Mouse (Mus musculus) ES-Bruce4 (cell line): Measurements from ENCODE around the gene Ap1m2. TPM values are rescaled to one million over a fixed set of nuclear protein-coding genes. Genes with fewer than 3 reads are reported as not detected.

ENCODE experiments used
- H3K27ac ChIP-seq: 2 replicates; pipeline ENCODE4 v1.5.1; 2012; ENCODE audit warnings: low read length, inconsistent platforms; ENCODE audit not compliant: insufficient read depth
- H3K27me3 ChIP-seq: 2 replicates; pipeline ENCODE4 v1.6.1; 2012; ENCODE audit warnings: mild to moderate bottlenecking, low read length, inconsistent platforms; ENCODE audit not compliant: control insufficient read depth, poor library complexity, insufficient read depth, severe bottlenecking
- H3K36me3 ChIP-seq: 2 replicates; pipeline ENCODE4 v1.6.1; 2012; ENCODE audit warnings: inconsistent platforms, mild to moderate bottlenecking, low read length, moderate library complexity; ENCODE audit not compliant: control insufficient read depth, poor library complexity, insufficient read depth, severe bottlenecking
- H3K4me1 ChIP-seq: one replicate; pipeline ENCODE4 v1.8.1; 2011; ENCODE audit warnings: low read length; ENCODE audit not compliant: control insufficient read depth, insufficient read depth
- H3K4me3 ChIP-seq: 2 replicates; pipeline ENCODE4 v1.5.1; 2011; ENCODE audit warnings: low read depth, mild to moderate bottlenecking, low read length
- H3K9ac ChIP-seq: 2 replicates; pipeline ENCODE4 v1.6.1; 2012; ENCODE audit warnings: low read depth, mild to moderate bottlenecking, inconsistent platforms; ENCODE audit not compliant: poor library complexity, severe bottlenecking
- H3K9me3 ChIP-seq: replicated peaks from 2 replicates; pipeline ENCODE4 v1.6.1; 2012; ENCODE audit warnings: mild to moderate bottlenecking, low read length, inconsistent platforms; ENCODE audit not compliant: control insufficient read depth, poor library complexity, insufficient read depth, severe bottlenecking
- CTCF ChIP-seq: IDR thresholded peaks from one replicate; pipeline ENCODE4 v1.8.1; 2011; ENCODE audit warnings: low read depth, low read length
- EP300 ChIP-seq: IDR thresholded peaks from 2 replicates; pipeline ENCODE4 v1.6.1; 2011; ENCODE audit warnings: low read depth, low read length; ENCODE audit not compliant: insufficient read depth
- POLR2A ChIP-seq: IDR thresholded peaks from one replicate; pipeline ENCODE4 v1.8.1; 2011; ENCODE audit warnings: low read length; ENCODE audit not compliant: insufficient read depth
- polyA plus RNA-seq: library from polyadenylated mRNA; stranded (reverse); fragments of >200 nt; gene quantifications from 2 replicates; pipeline ENCODE4 v1.2.4, GENCODE M21; 2011; ENCODE audit warnings: low read depth; ENCODE audit not compliant: missing spikeins, insufficient read depth, insufficient read length

Gene Ap1m2
- polyA plus RNA-seq: 83.3 and 87.8 TPM in 2 replicates

DNA sequence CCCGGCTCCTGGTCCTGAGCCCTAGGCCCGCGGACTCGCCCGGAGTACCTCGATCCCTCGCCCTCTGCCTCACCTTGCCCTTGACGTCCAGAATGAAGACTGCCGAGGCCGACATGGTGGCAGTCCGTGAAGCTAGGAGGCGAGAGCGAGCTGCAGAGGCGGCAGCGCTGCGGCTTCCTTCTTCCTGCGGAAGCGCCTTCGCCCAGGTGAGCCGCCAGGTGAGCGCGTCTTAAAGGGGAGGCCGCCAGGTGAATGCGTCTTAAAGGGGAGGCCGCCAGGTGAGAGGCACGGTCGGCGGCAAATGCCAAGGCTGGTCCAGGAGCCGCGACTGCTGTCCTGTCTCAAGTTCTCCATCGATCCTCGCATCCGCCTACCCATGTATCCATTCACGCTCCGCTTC is at the start of gene Ap1m2:
TSS of gene Ap1m2 (minus strand) at position 204 of the 400 bp plus-strand sequence.
- TF ChIP-seq EP300 (no peak), CTCF (no peak), POLR2A (no peak)
- Histone ChIP-seq H3K9ac (peak within 1 kb of the TSS; percentile 54), H3K4me1 (peaks cover 4% of the 10 kb centered on the region), H3K9me3 (no peaks in the 10 kb centered on the region), H3K4me3 (peak within 1 kb of the TSS; percentile 83), H3K27ac (no peak within 1 kb of the TSS), H3K36me3 (no peaks in the 10 kb centered on the region), H3K27me3 (no peaks in the 10 kb centered on the region)

- H3K4me3 ChIP-seq: no peak overlapping the region
- H3K36me3 ChIP-seq: no peaks in the 10 kb centered on the region; the same call in 1 of the 2 replicates
- H3K27ac ChIP-seq: no peak overlapping the region
- no peak overlapping the region for H3K9ac ChIP-seq
- no peak for TF ChIP-seq EP300
- TF ChIP-seq CTCF: no peak
- TF ChIP-seq POLR2A: no peak
- no peaks in the 10 kb centered on the region for H3K4me1 ChIP-seq
- 0 out of 2 replicates have a peak, but pooled peaks cover 1% of the 10 kb centered on the region for H3K27me3 ChIP-seq
- no peaks in the 10 kb centered on the region for H3K9me3 ChIP-seq
Observed at GRCm38 (mm10) chr9:21356981-21357718, 45.0 kb upstream of the Ap1m2 start.

DNA sequence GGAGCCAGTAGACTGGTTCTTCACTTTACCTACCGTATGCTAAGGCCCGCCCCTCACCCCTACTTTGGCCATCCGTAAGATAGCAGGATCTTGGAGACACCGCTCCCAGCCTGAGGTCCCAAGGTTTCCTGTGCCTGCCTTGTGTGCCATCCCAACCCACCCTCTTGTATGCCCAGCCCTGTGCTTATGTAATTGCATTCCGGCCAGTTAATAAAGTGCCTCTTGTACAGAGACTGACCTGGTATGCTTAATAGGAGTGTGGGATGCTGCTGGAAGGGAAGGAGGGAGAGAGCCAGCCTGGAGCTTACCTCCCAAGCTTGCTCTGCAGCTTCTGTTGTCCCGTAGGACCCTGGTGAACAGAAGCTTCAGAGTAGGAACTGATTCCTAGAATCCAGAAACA is 42.7 kb upstream of the Ap1m2 start:
- Histone ChIP-seq H3K27me3 (no peaks in the 10 kb centered on the region), H3K4me1 (no peaks in the 10 kb centered on the region), H3K27ac (no peak overlapping the region), H3K4me3 (no peak overlapping the region), H3K36me3 (no peaks in the 10 kb centered on the region; the same call in 1 of the 2 replicates), H3K9ac (no peak overlapping the region), H3K9me3 (no peaks in the 10 kb centered on the region)
- TF ChIP-seq EP300 (no peak), POLR2A (no peak), CTCF (no peak)

GRCm38 (mm10) chr9:21353373-21353686 is 41.2 kb upstream of the Ap1m2 start:
- H3K27ac ChIP-seq: peak overlapping the region; percentile 80
- H3K36me3 ChIP-seq: peaks cover 4% of the 10 kb centered on the region
- no peaks in the 10 kb centered on the region for H3K9me3 ChIP-seq
- no peaks in the 10 kb centered on the region for H3K4me1 ChIP-seq
- TF ChIP-seq POLR2A (no peak), EP300 (0 out of 2 replicates have a peak, but pooled peaks have one; percentile 13)
- no peaks in the 10 kb centered on the region for H3K27me3 ChIP-seq
- H3K9ac ChIP-seq: peak overlapping the region; percentile 47
- H3K4me3 ChIP-seq: peak overlapping the region; percentile 6; the same call in 1 of the 2 replicates

- Histone ChIP-seq H3K4me1 (no peaks in the 10 kb centered on the region), H3K9ac (peak overlapping the region; percentile 47), H3K9me3 (no peaks in the 10 kb centered on the region), H3K27me3 (no peaks in the 10 kb centered on the region), H3K36me3 (peaks cover 9% of the 10 kb centered on the region), H3K27ac (peak overlapping the region; percentile 78), H3K4me3 (peak overlapping the region; percentile 61)
- TF ChIP-seq CTCF (no peak), POLR2A (peak; percentile 8), EP300 (0 out of 2 replicates have a peak, but pooled peaks have one; percentile 12)
Observed at GRCm38 (mm10) chr9:21352463-21353372, 40.6 kb upstream of the Ap1m2 start.
